ENCODE assay signal across 20 mouse cellular contexts in the genomic region with DNA sequence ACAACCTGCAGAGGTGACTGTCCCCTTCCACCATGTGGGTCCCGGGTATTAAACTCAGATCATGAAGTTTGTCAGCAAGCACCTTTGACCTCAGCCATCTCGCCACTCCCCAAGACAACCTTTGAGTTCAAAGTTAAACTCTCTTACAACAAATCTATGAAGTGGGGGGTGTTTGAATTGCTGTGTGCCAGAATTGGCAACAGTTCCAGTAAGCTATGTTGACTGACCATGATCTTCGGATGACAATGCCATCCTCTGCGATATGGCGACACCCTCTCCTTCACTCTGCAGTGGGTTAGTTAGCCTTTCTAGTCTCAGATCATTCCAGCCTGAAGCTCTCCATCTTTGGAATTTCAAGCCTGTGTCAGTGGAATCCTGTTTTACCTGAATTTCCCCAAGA.
DNase-seq lines count a peak whose midpoint lies in the region; ATAC-seq and TF ChIP-seq lines count a peak whose summit lies in the region.
"Had no signal": no experiment of that assay in that cellular context is flagged by ENCODE, and none has a peak within 500 bp of the region (broad histone marks: within the 10 kb centered on the region; RNA-seq: fewer than 3 reads in every experiment).

No protein-coding gene starts in this region.

- H3K27me3 ChIP-seq in liver, adult 2 months (ENCODE audit: control insufficient read depth, insufficient read depth, low read length) = no peaks in the 10 kb centered on the region
- H3K27me3 ChIP-seq in liver, embryonic 11.5 days (replicated peaks; ENCODE audit: control insufficient read depth, insufficient read depth, low read length) = no peaks in the 10 kb centered on the region
- H3K27me3 ChIP-seq in intestine, postnatal 0 days (replicated peaks; ENCODE audit: control insufficient read depth, insufficient read depth, low read length) = no peaks in the 10 kb centered on the region
- no peaks in the 10 kb centered on the region for H3K27me3 ChIP-seq in liver, embryonic 15.5 days
- H3K27me3 ChIP-seq in liver, postnatal 0 days (ENCODE audit: insufficient read depth, low read length) = no peaks in the 10 kb centered on the region
- H3K27me3 ChIP-seq: embryonic facial prominence, embryonic 12.5 days; forebrain, embryonic 13.5 days; forebrain, embryonic 15.5 days had no signal

- no peak overlapping the region for H3K4me3 ChIP-seq in liver, adult 2 months (ENCODE audit: insufficient read depth, low read depth, low read length)
- H3K4me3 ChIP-seq in liver, embryonic 11.5 days (ENCODE audit: low read depth, low read length) = no peak overlapping the region
- H3K4me3 ChIP-seq in intestine, postnatal 0 days (ENCODE audit: low read depth, low read length) = no peak overlapping the region
- H3K4me3 ChIP-seq in liver, embryonic 15.5 days (replicated peaks) = no peak overlapping the region
- no peak overlapping the region for H3K4me3 ChIP-seq in liver, postnatal 0 days (ENCODE audit: low read depth, low read length)
- H3K4me3 ChIP-seq: embryonic facial prominence, embryonic 10.5 days; embryonic facial prominence, embryonic 12.5 days; forebrain, embryonic 13.5 days; forebrain, embryonic 15.5 days had no signal

- no peak overlapping the region for H3K9ac ChIP-seq in liver, adult 2 months (ENCODE audit: low read depth, low read length)
- no peak overlapping the region for H3K9ac ChIP-seq in liver, embryonic 11.5 days (ENCODE audit: low read depth, low read length)
- H3K9ac ChIP-seq in intestine, postnatal 0 days (ENCODE audit: low read depth, low read length) = no peak overlapping the region
- H3K9ac ChIP-seq in liver, embryonic 15.5 days = no peak overlapping the region
- H3K9ac ChIP-seq in liver, postnatal 0 days (replicated peaks) = no peak overlapping the region
- H3K9ac ChIP-seq: embryonic facial prominence, embryonic 12.5 days; forebrain, embryonic 13.5 days; forebrain, embryonic 15.5 days had no signal

- no peak overlapping the region for H3K4me2 ChIP-seq in liver, embryonic 11.5 days
- H3K4me2 ChIP-seq in intestine, postnatal 0 days (replicated peaks; ENCODE audit: low read depth) = no peak overlapping the region
- no peak overlapping the region for H3K4me2 ChIP-seq in liver, embryonic 15.5 days
- H3K4me2 ChIP-seq in liver, postnatal 0 days (ENCODE audit: low read depth, low read length) = no peak overlapping the region
- H3K4me2 ChIP-seq: embryonic facial prominence, embryonic 12.5 days; forebrain, embryonic 13.5 days; forebrain, embryonic 15.5 days had no signal

- peak; percentile 68 for DNase-seq in liver, adult 2 months (ENCODE audit: extremely low read depth, low read depth, low spot score)
- no peak for DNase-seq in liver, embryonic 11.5 days (ENCODE audit: low spot score)
- no peak for DNase-seq in liver, postnatal 0 days
- no peak for DNase-seq in left cerebral cortex, adult 11 months (ENCODE audit: low spot score)
- no peak for DNase-seq in urinary bladder, postnatal 25 days (ENCODE audit: low spot score)
- DNase-seq: adrenal gland, adult 8-10 months; adrenal gland, postnatal 14 days; adrenal gland, postnatal 36 days; cerebellum, adult 11-12 months; cerebellum, adult 2 months; cerebellum, adult 9-10 months; cerebellum, postnatal 10 days; cerebellum, postnatal 25 days had no signal

- ATAC-seq in liver, embryonic 11.5 days (replicated peaks; ENCODE audit: low FRiP score) = no peak
- ATAC-seq in intestine, postnatal 0 days = 0 out of 2 replicates have a peak, but pooled peaks have one; percentile 22
- ATAC-seq in liver, embryonic 15.5 days (ENCODE audit: insufficient read depth) = 0 out of 2 replicates have a peak, but pooled peaks have one; percentile 28
- ATAC-seq in liver, postnatal 0 days = peak; percentile 62
- ATAC-seq in activated CD4-positive, CD25-positive, alpha-beta regulatory T cell, adult 4 months = no peak
- ATAC-seq: forebrain, embryonic 13.5 days; forebrain, embryonic 15.5 days had no signal

- H3K36me3 ChIP-seq in liver, adult 2 months (ENCODE audit: control insufficient read depth, insufficient read depth, low read length) = no peaks in the 10 kb centered on the region
- H3K36me3 ChIP-seq in liver, embryonic 11.5 days (ENCODE audit: control insufficient read depth, insufficient read depth, low read length) = no peaks in the 10 kb centered on the region
- H3K36me3 ChIP-seq in intestine, postnatal 0 days (ENCODE audit: control insufficient read depth, insufficient read depth) = no peaks in the 10 kb centered on the region
- no peaks in the 10 kb centered on the region for H3K36me3 ChIP-seq in liver, embryonic 15.5 days (replicated peaks)
- no peaks in the 10 kb centered on the region for H3K36me3 ChIP-seq in liver, postnatal 0 days (replicated peaks; ENCODE audit: insufficient read depth, low read length)
- H3K36me3 ChIP-seq: embryonic facial prominence, embryonic 10.5 days; embryonic facial prominence, embryonic 12.5 days; forebrain, embryonic 15.5 days had no signal

- H3K4me1 ChIP-seq in liver, adult 2 months (ENCODE audit: control insufficient read depth, insufficient read depth, low read length) = peaks cover 7% of the 10 kb centered on the region
- H3K4me1 ChIP-seq in liver, embryonic 11.5 days (replicated peaks; ENCODE audit: control insufficient read depth, insufficient read depth, low read length) = peaks cover 13% of the 10 kb centered on the region; the same call in 1 of the 2 replicates
- peaks cover 5% of the 10 kb centered on the region; the same call in 1 of the 2 replicates for H3K4me1 ChIP-seq in intestine, postnatal 0 days (replicated peaks; ENCODE audit: control insufficient read depth, insufficient read depth, low read length)
- peaks cover 22% of the 10 kb centered on the region for H3K4me1 ChIP-seq in liver, embryonic 15.5 days (replicated peaks)
- H3K4me1 ChIP-seq in liver, postnatal 0 days (ENCODE audit: insufficient read depth) = peaks cover 11% of the 10 kb centered on the region

- H3K79me2 ChIP-seq in liver, adult 2 months (ENCODE audit: control insufficient read depth, insufficient read depth, low read length) = no peaks in the 10 kb centered on the region

- H3K9me3 ChIP-seq in liver, embryonic 11.5 days (ENCODE audit: control insufficient read depth, low read length) = no peaks in the 10 kb centered on the region
- no peaks in the 10 kb centered on the region for H3K9me3 ChIP-seq in intestine, postnatal 0 days (ENCODE audit: control insufficient read depth)
- no peaks in the 10 kb centered on the region for H3K9me3 ChIP-seq in liver, embryonic 15.5 days (replicated peaks)
- H3K9me3 ChIP-seq in liver, postnatal 0 days (ENCODE audit: low read length) = no peaks in the 10 kb centered on the region
- H3K9me3 ChIP-seq: embryonic facial prominence, embryonic 12.5 days; forebrain, embryonic 13.5 days; forebrain, embryonic 15.5 days had no signal

- no peak for TF ChIP-seq CTCF in liver, adult 2 months (IDR thresholded peaks at IDR 0.05; ENCODE audit: low read depth, low read length)
- no peak for TF ChIP-seq CTCF in intestine, postnatal 0 days (IDR thresholded peaks at IDR 0.05; ENCODE audit: low read depth)
- no peak for TF ChIP-seq CTCF in liver, postnatal 0 days (IDR thresholded peaks at IDR 0.05; ENCODE audit: low read depth)

- H3K27ac ChIP-seq in liver, adult 2 months (replicated peaks; ENCODE audit: insufficient read depth, low read depth, low read length) = no peak overlapping the region
- H3K27ac ChIP-seq in liver, embryonic 11.5 days (ENCODE audit: low read depth, low read length) = no peak overlapping the region
- H3K27ac ChIP-seq in intestine, postnatal 0 days (ENCODE audit: low read depth, low read length) = no peak overlapping the region
- H3K27ac ChIP-seq in liver, embryonic 15.5 days (replicated peaks) = no peak overlapping the region
- no peak overlapping the region for H3K27ac ChIP-seq in liver, postnatal 0 days (ENCODE audit: low read depth)
- H3K27ac ChIP-seq: embryonic facial prominence, embryonic 10.5 days; embryonic facial prominence, embryonic 12.5 days; forebrain, embryonic 13.5 days; forebrain, embryonic 15.5 days had no signal

- no peak for TF ChIP-seq POLR2A in liver, adult 2 months (IDR thresholded peaks at IDR 0.05; ENCODE audit: extremely low read depth, insufficient read depth, low read length)

- WGBS in liver, adult 2 months = 32% methylated on average over 5 of the region's 5 CpGs
- 84% methylated on average over 5 of the region's 5 CpGs for WGBS in liver, embryonic 11.5 days
- WGBS in intestine, postnatal 0 days = 67% methylated on average over 5 of the region's 5 CpGs
- WGBS in liver, embryonic 15.5 days (ENCODE audit: insufficient replicate concordance) = 66% methylated on average over 5 of the region's 5 CpGs
- 75% methylated on average over 5 of the region's 5 CpGs for WGBS in liver, postnatal 0 days (ENCODE audit: insufficient replicate concordance)

- TF ChIP-seq EP300 in liver, postnatal 0 days (IDR thresholded peaks at IDR 0.05; ENCODE audit: low read depth) = no peak

Comparison
In these comparisons a context has a peak if more than half of its experiments do, and no peak if none do; other contexts are left out.
1. ATAC-seq: peak in intestine, postnatal 0 days (single experiment), liver, embryonic 15.5 days (single experiment) and liver, postnatal 0 days (single experiment); none in liver, embryonic 11.5 days (single experiment) and activated CD4-positive, CD25-positive, alpha-beta regulatory T cell, adult 4 months (single experiment).